Mouse (Mus musculus) cerebellum, postnatal 14 days (tissue): Measurements from ENCODE around the gene Srarp.

Source experiments
- DNase-seq, 2 experiments: peaks; one replicate each; pipeline ENCODE4 v3.0.0; 2021; ENCODE audit warnings: mixed read lengths in 2 of 2

Gene Srarp

DNA sequence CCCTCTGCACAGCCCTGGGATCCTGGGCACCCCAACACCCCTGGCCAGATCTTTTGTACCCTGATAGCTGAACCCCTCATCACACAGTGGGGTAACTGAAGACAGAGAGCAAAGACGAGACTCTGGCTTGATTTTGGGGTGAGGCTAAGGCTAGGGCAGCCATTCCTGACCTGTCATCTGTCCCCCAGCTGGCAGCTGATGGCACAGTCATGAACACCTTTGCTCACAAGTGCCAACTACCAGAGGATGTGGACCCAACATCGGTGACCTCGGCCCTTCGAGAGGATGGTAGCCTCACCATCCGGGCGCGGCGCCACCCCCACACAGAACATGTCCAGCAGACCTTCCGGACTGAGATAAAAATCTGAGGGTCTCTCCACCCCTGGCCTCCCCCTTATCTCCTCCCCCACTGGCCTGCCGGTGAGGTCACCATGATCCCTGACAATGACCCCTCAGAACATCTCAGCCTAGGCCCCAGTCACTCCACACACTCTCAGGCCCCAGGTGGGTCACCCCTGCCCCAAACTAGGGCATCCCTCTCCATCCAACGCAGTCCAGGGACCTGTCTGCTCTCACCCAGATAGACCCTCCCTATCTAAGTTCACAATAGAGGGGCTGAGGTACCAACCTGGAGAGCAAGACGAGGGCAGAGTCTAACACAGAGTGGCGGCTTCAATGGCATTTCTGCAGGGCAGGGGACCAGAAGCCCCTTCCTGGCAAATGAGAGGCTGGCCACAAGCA lies 12.0 kb downstream of the Srarp start:
- DNase-seq: no peak

DNA sequence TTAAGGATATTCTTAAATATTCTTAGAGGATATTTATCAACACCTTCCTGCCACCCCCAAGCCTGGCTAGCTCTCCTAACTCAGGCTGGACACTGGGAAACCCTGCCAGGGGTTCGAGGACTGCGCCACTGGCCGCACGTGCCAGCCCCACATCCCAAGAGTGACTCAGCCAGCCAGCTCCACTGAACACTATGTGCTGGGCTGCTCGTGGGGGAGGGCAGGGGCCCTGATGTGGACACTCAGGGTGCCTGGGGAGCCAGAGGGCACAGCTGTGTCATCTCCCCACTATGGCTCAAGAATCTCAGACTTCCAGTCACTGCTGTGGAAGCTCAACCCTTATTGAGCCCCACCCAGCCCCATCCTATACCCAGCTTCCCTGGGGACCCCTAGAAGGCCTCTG lies 12.6 kb downstream of the Srarp start:
- DNase-seq: no peak

DNA sequence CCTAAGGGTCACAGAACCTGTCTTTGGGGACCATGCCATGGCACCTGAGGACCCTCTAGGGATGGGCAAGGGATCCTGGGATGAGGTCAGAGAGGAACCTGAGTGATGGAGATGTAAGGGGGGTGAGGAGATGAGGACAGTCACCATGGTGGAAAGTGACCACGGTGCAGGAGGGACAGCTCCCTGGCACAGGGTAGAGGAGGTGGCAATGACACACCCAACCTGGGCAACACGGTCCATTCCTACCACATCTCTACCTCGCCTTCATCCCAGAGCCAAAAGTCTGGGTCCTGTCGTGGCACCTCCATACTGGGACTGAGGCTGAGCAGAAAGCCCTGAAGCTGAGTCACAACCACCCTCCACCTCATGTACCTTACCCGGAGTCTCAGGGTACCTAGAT lies 13.1 kb downstream of the Srarp start:
- DNase-seq: no peak

DNA sequence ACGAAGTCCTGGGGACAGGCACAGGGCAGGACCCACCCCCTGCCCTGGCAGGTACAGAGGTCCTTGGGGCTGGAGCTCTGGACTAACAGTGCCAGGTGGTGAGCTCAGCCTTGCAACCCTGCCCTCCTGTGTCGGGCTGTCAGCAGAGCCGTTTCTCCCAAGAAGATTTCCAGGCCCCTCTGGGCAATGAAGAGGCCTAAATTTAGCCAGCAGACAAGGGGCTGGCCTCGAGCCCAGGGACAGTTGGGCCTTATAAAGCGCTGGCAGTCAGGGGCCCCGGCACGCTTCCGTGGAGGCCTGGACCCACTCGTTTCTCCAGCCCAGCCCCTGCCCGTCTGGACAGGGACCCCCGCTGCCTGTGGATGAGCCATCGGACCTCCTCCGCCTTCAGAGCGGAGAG lies 14.5 kb downstream of the Srarp start:
- peak; percentile 76 to 79 for DNase-seq

DNA sequence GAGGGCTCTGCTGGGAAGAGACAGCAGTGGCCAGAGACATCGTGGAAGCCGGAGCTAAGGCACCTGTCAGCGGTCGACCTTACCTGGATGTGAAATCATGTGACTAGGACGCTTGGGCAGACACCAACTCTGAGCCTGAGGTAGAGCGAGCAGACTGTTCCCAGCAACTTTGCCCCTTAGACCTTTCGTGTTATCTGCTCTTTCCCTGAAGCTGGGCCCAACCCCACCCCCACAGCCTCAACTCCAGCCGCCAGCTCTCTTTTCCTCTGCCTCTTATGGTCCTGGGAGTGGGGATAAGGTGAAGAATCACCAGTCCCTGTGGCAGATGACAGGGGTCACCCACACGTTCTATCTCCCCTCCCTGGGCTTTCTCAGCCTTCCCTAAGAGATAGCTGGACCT lies 15.0 kb downstream of the Srarp start:
- DNase-seq: no peak

DNA sequence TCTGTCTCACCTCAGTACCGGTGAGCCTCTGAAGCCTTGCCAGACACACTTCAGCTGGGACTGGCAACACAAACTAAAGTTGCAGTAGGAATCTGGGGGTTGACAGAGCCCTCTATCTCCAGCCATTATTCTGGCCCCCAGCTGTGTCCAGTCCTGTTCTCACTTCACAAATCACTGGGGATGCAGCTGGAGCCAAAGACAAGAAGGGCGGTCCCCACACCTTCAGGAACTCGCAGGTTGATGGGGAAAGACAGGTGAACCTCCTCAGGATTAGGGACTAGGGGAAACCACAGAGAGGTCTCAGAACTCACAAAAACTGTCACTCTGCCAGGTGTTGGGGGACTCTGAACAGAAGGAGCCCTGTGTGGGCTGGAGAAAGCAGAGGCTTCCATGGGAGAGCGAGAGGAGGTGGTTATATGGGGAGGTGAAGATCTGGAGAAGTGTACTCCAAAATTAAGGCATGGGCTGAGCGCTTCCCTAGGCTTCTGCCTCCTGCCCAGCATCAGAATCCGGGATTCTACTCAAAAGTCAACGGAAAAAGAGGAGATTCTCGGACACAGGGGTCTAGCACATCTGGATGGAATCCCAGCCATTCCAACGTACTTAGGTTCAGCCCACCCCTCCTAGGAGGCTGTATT lies 15.6 kb downstream of the Srarp start, which contains the start of gene Hspb7:
Gene Hspb7, plus strand, starts transcription at position 588 of the 638 bp plus-strand sequence.
- no peak for DNase-seq

DNA sequence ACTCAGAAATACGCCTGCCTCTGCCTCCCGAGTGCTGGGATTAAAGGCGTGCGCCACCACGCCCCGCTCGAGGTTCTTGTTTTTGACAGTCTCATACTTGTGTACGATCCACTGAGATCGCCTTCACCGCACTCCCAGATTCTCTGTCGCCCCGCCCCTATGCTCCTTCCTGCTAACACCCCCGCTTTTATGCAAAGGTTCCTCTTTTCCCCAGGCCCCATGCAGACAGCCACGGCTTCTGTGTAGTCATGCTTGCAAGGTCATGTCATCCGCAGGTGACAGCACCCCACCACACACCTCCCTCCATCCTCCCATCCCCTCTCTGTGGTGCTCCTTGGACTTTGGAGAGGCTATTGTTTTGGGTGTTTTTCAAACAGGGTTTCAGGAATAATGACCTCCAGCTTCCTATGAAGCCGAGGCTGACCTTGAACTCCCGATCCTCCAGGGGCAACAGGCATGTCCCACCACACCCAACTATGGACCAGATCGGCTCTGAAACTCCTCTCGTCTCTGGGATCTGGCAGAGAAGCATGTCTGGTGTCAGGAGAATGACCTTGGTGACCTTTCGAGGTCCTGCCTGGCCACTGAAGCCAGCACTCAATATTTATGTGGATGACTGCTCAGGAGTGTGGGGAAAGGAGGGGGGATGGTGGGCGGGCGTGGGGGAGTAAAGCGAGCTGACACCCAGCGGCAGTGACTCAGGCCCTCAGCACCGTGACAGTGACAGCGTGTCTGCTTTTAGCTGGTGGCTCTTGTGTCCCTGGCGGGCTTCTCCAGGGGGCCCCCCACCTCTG lies 16.3 kb downstream of the Srarp start:
- DNase-seq: no peak

DNA sequence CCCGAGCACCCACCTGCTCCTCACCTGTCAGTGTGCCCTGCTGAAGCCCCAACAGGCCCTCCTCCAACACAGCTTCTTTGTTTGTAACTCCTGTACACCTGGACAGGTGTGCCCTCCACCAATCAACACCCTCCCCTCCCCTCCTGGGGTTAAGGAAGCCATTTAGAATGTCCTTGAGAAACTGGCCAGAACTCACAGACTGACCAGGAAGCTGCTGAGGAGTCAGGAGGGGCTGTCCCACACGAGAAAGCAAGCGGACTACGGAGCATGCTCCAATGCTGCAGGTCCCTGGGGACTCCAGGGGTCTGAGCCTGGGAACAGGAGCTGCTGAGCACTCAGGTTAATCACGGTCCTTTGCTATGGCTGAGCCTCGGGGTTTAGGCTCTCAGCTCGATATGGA lies 20.0 kb downstream of the Srarp start, which contains the start of gene Clcnkb:
Gene Clcnkb, minus strand, starts transcription at position 91 of the 400 bp plus-strand sequence.
- no peak for DNase-seq

DNA sequence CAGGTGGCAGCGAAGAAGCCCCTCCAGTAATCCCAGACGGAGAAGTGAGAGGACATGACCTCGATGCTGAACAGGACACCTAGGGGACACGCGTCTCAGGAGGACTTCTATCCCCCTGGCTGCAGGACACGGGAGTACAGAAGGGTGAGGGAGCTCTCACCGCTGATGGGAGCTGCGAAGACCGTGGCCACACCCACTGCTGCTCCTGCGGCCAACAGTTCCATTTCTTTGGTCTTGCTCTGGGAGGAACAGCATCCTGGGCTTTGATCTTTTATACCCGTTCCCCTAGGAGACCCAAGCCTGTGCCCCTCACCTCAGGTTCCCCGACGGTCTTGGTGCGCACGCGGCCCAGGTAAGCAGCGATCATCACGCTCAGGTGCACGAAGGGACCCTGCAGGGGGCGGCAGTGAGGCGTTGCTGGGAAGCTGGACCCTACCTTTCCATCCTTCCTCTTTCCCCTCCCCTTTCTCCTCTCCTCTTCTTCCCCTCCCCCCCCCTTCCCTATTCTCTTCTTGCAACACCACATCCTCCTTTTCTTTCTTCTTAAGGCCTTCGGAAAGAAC lies 24.4 kb downstream of the Srarp start:
- peak in 1 of 2 experiments; percentile 59 for DNase-seq

DNA sequence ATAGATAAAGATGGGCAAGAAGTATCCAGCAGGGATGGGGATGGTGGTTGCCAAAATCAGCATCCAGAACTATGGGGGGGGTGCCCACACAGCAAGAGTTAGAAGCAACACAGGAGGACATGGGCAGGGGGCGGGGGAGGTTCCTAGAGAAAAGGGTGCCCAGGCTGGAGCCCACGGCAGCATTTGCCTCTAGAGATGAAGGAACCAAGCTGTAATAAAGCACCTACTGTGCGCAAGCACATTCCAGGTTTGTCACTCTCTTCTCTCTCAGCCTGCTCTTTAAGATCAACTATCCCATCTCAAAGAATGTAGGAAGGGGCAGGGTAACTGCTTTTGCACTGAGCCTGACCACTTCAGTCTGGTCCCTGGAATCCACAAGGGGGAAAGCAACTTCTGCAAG lies 27.3 kb downstream of the Srarp start:
- DNase-seq: no peak

DNA sequence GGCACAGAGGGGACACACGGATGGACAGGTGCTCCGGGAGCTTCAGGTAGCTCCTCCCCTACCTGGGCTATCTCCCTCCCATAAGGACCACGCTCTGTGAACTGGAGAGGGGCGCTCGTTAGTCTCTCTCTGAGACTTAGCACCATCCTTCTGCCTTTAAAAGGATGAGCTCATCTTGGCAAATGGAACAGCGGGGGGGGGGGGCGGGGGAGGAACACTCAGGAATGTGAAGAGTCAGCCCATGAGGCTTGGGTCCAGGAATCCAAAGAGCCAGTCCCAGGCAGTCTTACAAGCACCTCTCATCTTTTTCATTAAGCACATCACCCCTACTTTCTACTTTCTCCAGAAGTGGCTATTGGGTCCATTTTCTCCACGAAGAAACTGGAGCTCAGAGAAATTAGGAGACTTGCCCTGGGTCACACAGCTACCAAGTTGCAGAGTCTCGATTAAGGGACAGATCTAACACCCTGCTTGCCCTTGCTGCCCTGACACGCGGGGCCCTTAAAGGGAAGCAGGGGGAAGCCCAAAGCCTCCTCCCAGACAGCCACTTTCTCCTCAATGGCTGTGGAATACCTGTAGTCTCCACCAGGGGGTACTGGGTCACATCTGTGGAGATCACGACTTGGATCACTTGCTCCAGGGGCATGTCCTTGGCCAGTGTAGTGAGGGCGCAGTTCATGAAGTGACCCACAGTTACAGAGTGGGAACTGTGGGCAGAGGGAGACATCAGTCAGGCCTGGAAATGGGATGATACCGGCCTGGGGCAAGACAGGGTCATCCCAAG lies 29.2 kb downstream of the Srarp start:
- DNase-seq: peak in 1 of 2 experiments; percentile 61

DNA sequence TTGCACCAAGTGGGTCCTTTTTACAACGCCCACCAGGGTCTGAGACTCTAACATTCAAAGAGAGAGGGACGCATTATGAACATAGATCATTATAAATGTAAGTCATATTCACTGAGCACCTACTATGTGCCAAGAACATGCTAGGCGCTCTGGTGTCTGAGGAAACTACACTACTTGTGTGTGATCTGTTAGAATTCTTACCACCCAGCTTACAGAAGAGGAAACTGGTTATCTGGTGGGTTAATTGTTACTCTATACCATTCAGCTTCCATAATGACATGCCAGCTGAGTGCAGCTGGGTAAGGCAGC lies 30.6 kb downstream of the Srarp start:
- DNase-seq: no peak

DNA sequence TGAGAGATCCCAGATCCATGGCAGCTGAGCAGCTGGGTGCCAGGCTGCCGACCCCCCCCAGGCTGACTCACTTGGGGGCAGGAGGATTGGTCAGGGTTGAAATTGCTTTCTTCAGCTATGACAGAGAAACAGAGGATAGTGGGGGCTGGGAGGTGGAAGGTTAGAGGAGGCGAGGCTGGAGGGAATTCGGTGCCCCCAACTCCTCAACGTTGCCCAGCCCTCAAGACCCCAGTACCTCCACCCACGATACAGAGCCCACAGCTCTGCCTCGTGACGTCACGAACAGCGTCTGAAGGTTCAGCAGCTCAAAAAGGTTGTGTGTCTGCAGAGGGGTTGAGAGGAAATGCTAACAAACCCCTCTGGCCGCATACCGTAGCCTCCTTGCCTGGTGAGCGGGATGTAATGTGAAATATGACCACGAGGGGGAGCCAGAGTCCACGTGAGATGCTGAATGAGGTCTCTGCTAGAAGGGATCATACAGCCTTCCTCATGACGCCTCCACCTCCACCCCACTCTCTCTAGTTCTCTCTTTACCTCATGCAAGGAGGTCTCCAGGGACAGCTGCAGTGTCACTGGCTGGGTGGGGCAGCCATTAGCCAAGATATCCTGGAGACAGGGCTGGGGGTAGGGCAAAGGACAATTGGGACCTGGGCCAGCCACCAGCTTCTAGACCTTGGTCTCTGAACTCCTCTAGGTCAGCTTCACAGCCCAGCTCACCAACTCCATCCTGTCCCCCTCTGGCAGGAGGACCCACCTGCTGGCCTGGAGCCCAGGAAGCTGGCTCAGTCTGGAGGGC lies 31.2 kb downstream of the Srarp start:
- DNase-seq: peak; percentile 95

DNA sequence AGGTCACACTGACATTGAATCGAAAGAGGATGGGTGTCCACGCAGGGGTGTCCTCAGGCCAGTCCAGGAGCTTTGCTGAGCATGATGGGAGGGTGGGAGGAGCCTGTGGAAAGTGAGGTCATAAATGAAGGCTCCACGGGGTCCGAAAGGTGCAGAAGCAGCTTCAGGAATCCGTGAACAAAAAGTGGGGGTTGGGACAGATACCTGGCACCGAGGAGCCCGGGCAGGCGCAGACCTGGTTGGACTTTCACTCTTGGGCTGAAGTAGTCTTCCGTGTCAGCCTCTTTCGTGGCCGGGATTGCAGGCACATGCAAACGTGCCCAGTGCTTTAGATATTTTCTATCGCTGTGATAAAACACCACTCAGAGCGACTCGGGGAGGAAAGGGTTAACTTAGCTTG lies 35.7 kb downstream of the Srarp start:
- no peak for DNase-seq

DNA sequence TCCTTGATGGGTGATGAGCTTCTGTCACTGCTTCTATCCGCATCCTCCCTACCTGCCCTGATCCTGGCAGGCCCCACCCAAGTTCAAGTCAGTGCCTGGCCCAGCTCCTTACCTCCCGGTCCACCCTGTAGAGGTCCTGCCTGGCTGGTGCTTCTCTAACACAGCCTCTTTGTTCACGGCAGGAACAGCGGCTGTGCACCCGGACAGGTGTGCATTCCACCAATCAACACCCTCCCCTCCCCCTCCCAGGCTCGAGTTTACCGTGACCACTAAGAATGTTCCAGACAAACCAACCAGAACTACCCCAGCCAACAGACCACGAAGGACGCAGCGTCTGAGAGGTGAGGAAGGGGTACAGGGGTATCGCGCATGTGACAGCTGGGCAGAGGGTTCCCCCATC lies 37.4 kb downstream of the Srarp start, which contains the start of gene Clcnka:
Gene Clcnka, minus strand, starts transcription at position 180 of the 400 bp plus-strand sequence.
- DNase-seq: no peak

DNA sequence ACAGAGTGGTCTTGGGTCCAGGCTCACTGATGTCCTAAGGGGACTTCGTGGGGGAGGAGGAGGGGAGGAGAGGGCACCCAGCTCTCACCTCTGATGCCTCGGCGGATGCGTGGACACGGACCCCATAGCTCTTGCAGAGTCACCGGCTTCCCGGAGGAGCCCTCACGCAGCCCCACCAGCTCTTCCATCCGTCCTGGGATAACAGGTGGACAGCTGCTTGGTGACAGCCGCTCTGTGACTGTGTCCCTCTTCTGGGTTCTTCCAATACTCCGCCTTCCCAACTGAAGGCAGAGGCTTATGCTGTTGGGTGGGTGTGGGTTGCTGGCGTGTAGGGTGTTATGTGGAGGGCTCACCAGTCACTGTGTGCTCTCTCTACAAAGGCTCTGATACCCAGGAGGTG lies 38.0 kb downstream of the Srarp start:
- DNase-seq: no peak

DNA sequence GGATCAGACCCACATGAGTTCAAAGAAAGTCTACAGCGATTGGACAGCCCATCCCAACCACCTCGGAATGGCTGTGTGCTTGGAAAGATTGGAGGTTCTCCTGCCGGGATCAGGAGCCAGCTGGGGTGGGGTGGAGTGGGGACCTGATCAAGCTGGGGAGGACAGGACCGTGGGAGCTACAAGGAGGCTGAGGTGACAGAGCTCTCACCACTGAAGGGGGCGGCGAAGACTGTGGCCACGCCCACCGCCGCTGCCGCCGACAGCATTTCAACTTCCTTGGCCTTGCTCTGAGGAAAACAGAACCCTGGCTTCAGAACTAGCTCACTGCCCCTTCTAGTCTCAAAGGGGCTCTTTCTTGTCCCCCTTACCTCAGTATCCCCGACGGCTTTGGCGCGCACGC lies 41.2 kb downstream of the Srarp start:
- DNase-seq: no peak

DNA sequence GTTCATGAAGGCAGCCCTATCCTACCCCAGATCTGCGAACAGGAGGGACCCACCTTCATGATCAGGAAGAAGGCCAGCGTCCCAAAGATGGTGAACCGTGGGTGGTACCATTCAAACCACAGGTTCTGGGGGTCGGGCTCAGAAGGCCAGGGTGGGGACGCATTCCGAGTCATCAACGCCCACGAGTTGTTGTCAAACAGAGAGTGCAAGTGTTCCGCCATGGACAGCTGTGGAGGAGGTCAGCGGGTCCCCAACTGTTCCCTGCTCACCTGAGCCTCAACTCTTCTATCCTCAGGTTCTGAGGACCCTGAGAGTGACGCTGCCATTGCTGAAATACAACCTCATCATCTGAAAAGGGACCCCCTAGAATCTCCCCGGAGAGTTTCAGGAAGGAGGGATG lies 44.6 kb downstream of the Srarp start:
- DNase-seq: no peak

DNA sequence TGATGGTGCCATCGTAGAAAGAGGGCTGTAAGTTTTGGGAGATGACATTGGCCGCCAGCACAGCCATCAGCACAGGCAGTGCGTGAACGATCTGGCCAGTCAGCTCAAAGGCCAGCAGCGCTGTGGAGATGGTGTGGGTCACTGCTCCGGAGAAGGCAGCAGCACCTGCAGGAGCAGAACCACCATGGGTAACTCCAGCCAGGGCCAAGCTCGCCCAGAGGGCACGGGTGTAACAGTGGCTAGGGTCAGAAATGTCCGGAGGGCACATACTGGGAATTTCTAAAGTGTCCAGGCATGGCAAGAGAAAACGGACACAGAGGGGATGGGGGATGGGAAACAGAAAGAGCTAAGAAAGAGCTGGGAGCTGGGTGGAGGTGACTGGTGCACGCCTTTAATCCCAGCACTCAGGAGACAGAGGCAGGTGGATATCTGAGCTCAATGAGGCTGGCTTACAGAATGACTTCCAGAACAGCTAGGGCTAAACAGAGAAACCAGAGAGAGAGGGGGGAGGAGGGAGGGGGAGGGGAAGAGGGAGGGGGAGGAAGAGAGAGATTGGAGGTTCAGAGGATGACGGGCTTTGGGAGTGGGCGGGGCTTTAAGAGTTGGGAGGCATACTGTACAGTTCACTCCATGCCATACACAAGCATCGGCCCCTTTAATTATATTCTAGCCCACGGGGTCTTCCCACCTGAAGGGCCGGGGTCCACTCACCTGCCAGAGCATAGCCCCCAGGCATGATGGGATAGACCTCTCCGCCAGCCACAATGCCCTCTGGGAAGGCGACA lies 46.3 kb downstream of the Srarp start:
- DNase-seq: no peak

DNA sequence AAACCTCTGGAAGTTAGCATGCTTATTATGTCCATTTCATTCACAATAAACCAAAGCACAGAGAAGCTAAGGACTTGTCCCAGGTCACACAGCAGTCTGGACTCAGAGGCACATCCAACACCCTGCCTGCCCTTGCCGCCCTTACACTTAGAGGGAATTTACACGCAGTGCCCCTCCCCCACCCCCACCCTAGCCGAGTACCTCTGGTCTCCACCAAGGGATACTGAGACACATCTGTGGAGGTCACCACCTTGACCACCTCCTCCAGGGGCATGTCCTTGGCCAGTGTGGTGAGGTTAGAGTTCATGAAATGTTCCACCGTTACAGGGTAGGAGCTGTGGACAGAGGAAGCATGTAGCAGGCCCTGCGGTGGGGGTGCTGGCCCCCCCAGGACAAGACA lies 48.0 kb downstream of the Srarp start:
- no peak for DNase-seq
